Mouse (Mus musculus) bone marrow macrophage, adult 2 months (primary cell): ENCODE measurements around the gene Tsc2.

Source experiments
- CTCF ChIP-seq: IDR thresholded peaks from 2 replicates; pipeline ENCODE4 v1.5.1; 2012; ENCODE audit warnings: low read depth, mild to moderate bottlenecking, low read length, moderate library complexity
- POLR2A ChIP-seq: IDR thresholded peaks from 2 replicates; pipeline ENCODE4 v1.6.1; 2012; ENCODE audit warnings: mild to moderate bottlenecking, low read depth, low read length, borderline replicate concordance

- no peak for TF ChIP-seq CTCF
- no peak for TF ChIP-seq POLR2A
Measured at GRCm38 (mm10) chr17:24650070-24650616, 17.7 kb upstream of the Tsc2 start, which contains the start of gene Slc9a3r2.
